Mouse (Mus musculus) cortical plate, adult 2 months (tissue): ENCODE results near the gene Wdr35. TPM values are rescaled to one million over a fixed set of nuclear protein-coding genes. Genes with fewer than 3 reads are reported as not detected.
"Not testable (repeated sequence)": the region's sequence is repeated elsewhere in the genome, so short reads cannot be mapped to it uniquely, and the experiment has no call there.

Source experiments
- H3K27ac ChIP-seq: fragments of 200-500 bp; 2 replicates; pipeline ENCODE4 v1.5.1; 2012; ENCODE audit warnings: low read length, control low read depth, inconsistent platforms; ENCODE audit not compliant: insufficient read depth
- H3K4me1 ChIP-seq: fragments of 200-500 bp; 2 replicates; pipeline ENCODE4 v1.6.1; 2011; ENCODE audit warnings: low read length; ENCODE audit not compliant: control insufficient read depth, insufficient read depth
- H3K4me3 ChIP-seq: fragments of 200-500 bp; 2 replicates; pipeline ENCODE4 v1.5.1; 2011; ENCODE audit warnings: mild to moderate bottlenecking, low read length, control low read depth; ENCODE audit not compliant: insufficient read depth
- CTCF ChIP-seq: fragments of 200-500 bp; IDR thresholded peaks from 2 replicates; pipeline ENCODE4 v1.5.1; 2011; ENCODE audit warnings: mild to moderate bottlenecking, control low read depth, low read length; ENCODE audit not compliant: insufficient read depth; ENCODE audit errors: extremely low read depth
- POLR2A ChIP-seq: fragments of 200-500 bp; IDR thresholded peaks from 2 replicates; pipeline ENCODE4 v1.6.1; 2011; ENCODE audit warnings: mild to moderate bottlenecking, low read length, control low read depth; ENCODE audit not compliant: insufficient read depth; ENCODE audit errors: extremely low read depth
- polyA plus RNA-seq: library from polyadenylated mRNA; depleted of rRNA; stranded (reverse); fragments of >200 nt; gene quantifications from 2 replicates; pipeline ENCODE4 v1.2.3, GENCODE M21; 2012; rRNA removed

Wdr35 gene
- polyA plus RNA-seq: 20.3 and 20.8 TPM in 2 replicates

DNA sequence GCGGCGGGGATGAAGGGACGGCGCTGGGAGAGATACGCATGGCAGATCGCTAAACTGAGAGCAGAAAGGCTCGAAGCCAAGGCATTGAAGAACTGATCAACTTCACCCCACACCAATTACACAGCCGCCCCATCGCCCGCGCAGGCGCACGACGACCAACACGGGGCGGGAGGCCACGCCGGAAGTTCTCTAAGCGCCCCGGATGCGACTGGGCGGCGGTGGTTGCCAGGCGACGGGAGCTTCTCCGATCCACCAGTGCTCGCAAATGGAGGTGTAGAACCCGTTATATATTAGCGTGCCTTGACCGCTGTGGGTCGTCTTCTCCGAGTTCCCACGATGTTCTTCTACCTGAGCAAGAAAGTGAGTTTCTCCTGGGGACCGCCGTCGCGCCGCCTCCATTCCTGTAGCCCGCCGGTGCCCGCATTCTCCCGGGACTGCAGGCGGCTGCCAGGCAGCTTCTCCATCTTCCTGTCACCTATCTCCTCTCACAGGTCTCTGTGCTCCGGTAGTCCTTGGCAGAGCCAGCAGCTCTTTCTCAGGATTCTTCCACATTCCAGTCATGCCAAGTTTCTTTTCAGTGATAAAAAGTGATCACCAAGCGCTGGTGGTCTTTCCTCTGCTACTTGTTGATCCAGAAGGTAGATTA, at the start of gene Wdr35:
Gene Wdr35, plus strand, starts transcription at position 73 of the 646 bp plus-strand sequence.
- Histone ChIP-seq H3K4me3 (peak within 1 kb of the TSS; percentile 59), H3K27ac (no peak within 1 kb of the TSS), H3K4me1 (peaks cover 7% of the 10 kb centered on the region)
- TF ChIP-seq POLR2A (peak; percentile 85), CTCF (no peak)

DNA sequence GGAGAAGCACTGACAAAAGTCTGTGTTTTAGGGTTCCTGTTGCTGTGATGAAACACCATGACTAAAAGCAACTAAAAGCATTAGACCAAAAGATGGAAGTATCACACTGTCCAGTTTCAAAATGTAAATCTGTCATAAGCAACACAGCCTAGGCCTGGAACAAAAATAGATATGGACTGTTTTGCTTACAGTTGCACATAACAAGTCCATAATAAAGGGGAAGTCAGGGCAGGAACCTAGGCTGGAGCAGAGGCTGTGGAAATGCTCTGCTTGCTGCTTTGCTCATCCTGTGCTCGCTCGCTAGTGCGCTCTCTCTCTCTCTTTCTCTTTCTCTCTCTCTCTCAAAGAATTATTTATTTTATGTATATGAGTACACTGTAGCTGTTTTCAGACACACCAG, 46.0 kb upstream of the Wdr35 start:
- TF ChIP-seq POLR2A (no peak), CTCF (no peak)
- Histone ChIP-seq H3K4me1 (peaks cover 6% of the 10 kb centered on the region), H3K4me3 (no peak overlapping the region), H3K27ac (no peak overlapping the region)

DNA sequence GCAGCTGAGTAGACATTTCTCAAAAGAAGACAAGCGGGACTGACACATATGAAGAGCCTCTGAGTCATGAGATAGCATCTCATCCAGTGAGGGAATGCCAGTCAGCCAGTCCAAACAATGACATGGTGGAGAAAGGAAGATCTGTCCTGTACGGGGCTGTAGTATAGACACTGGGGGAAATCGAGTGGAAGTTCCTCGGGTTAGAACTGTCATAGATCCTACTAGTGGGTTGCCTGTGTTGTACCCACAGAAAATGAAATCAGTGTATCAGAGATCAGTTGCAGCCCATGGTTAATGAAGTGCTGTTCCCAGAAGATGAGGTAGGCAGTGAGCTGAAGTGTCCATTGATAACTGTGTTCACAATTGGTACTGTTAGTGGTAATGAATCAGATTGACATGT, 44.9 kb upstream of the Wdr35 start:
- no peak for TF ChIP-seq CTCF
- TF ChIP-seq POLR2A: no peak
- Histone ChIP-seq H3K27ac (no peak overlapping the region), H3K4me3 (no peak overlapping the region), H3K4me1 (peaks cover 4% of the 10 kb centered on the region)

DNA sequence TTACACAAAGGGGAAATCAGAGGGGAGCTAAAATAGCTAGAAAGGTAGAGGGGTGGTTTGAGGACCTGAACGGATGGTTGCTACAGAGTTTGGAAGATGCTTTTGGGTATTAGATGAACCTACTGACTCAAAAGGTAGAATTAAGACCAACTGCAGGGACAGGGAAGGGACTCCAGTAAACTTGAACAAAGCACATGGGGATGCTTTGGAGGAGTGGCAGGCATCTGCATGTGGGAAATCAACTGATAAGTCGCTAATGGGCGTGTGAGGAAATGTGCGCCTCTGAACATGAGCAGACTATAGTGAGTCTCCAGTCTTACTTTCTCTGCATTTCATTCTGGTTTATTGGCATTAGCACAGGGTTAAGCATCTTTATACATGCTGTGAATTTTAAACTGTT, 42.6 kb upstream of the Wdr35 start:
- H3K4me1 ChIP-seq: 0 out of 2 replicates have a peak, but pooled peaks cover 1% of the 10 kb centered on the region
- H3K27ac ChIP-seq: no peak overlapping the region
- no peak overlapping the region for H3K4me3 ChIP-seq
- TF ChIP-seq POLR2A (no peak), CTCF (no peak)

- TF ChIP-seq CTCF (no peak), POLR2A (no peak)
- Histone ChIP-seq H3K4me1 (no peaks in the 10 kb centered on the region), H3K4me3 (no peak overlapping the region), H3K27ac (no peak overlapping the region)
Observed at GRCm38 (mm10) chr12:8935349-8935748, 38.3 kb upstream of the Wdr35 start.

GRCm38 (mm10) chr12:8936210-8936609, 37.5 kb upstream of the Wdr35 start:
- not testable (repeated sequence) for H3K27ac ChIP-seq, H3K4me1 ChIP-seq, H3K4me3 ChIP-seq

- no peak for TF ChIP-seq CTCF
- no peak for TF ChIP-seq POLR2A
- H3K27ac ChIP-seq: no peak overlapping the region
- H3K4me3 ChIP-seq: no peak overlapping the region
- no peaks in the 10 kb centered on the region for H3K4me1 ChIP-seq
Observed at GRCm38 (mm10) chr12:8939490-8939889, 34.2 kb upstream of the Wdr35 start.

GRCm38 (mm10) chr12:8940011-8941005, 33.4 kb upstream of the Wdr35 start:
- Histone ChIP-seq H3K27ac (no peak overlapping the region), H3K4me3 (no peak overlapping the region), H3K4me1 (no peaks in the 10 kb centered on the region)
- no peak for TF ChIP-seq POLR2A
- TF ChIP-seq CTCF: no peak

GRCm38 (mm10) chr12:8941131-8941615, 32.5 kb upstream of the Wdr35 start:
- no peaks in the 10 kb centered on the region for H3K4me1 ChIP-seq
- TF ChIP-seq CTCF (no peak), POLR2A (no peak)

DNA sequence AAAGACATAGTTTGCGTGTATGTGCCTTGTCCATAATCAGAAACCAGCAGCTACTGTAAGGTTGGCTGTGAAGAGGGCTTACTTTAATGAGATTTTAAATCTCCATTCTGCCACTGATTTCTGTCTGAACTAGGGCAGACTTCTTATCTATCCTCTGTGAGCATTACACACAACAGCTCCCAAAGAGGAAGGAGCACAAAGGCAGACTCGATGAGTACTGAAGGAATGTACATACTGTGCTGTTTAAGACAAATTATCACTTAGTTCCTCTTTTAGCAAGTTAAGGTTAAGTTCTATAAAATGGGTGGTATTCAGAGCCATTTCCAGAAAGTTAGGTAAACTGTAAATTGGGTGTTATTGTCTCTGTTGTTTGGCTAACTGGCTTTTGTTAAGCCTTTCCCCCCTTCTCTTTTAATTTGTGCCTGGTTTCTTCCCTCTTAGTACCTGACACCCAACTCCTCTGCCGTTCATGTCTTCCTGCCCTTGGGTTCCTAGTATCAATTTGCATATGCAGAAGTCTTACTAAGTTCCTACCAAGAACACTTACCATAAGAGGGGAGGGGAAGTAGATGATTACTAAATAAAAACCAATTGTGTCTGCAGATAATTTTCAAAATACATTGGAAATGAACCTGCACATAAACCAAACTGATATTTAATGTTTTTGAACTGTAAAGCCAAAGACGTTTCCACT, 31.8 kb upstream of the Wdr35 start:
- Histone ChIP-seq H3K27ac (no peak overlapping the region), H3K4me3 (no peak overlapping the region), H3K4me1 (no peaks in the 10 kb centered on the region)
- no peak for TF ChIP-seq CTCF
- TF ChIP-seq POLR2A: no peak

More at GRCm38 (mm10) chr12:8941131-8941615, 32.5 kb upstream of the Wdr35 start:
- Histone ChIP-seq H3K27ac (no peak overlapping the region), H3K4me3 (no peak overlapping the region)
